Mouse (Mus musculus) lung, postnatal 0 days (tissue): Measurements from ENCODE around the gene Mfng.

Experiments
- CTCF ChIP-seq: IDR thresholded peaks from 2 replicates; pipeline ENCODE4 v1.5.1; 2016; ENCODE audit warnings: antibody characterized with exemption, mild to moderate bottlenecking
- EP300 ChIP-seq: IDR thresholded peaks from 2 replicates; pipeline ENCODE4 v1.6.1; 2016; ENCODE audit warnings: antibody characterized with exemption, mild to moderate bottlenecking, control low read depth

DNA sequence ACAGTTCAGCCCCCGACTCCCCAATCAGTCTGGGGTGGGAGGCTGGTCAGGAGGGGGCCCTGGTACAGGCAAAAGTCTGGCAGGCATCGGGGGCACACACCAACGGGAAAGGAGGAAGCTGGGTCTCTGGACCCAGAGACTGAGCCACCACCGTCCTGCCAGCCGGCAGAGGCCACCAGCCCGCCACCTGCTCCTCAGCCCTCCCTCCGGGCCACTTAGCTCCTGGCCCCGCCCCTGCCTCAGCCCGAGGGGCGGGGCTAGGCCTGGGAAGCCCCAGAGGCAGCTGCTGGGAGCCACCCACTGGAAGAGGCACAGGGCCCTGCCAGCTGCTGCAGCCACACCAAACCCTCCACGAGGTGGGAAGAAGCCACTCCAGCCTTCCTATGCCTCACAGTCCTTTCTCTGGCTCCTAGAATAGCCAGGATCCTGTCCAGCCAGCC, at the start of gene Mfng:
- TF ChIP-seq EP300 (no peak), CTCF (peak; percentile 1; the same call in 1 of the 2 replicates)
